Mouse (Mus musculus) kidney, adult 10 weeks (tissue): ENCODE results near the gene Dhx16. TPM values are rescaled to one million over a fixed set of nuclear protein-coding genes. Genes with fewer than 3 reads are reported as not detected.

Experiments
- polyA plus RNA-seq: library from polyadenylated mRNA; stranded (reverse); fragments of 350-450 nt; fragmentation: Illumina TruSeq; extraction: RNeasy Lipid Tissue Mini Kit (QIAGEN cat#74804); gene quantifications from one replicate; pipeline ENCODE4 v1.2.3, GENCODE M21; 2014; ENCODE audit warnings: low read depth, low replicate concordance

Gene Dhx16
- 21.8 TPM for polyA plus RNA-seq

GRCm38 (mm10) chr17:35879245-35880057 is at the start of gene Dhx16:
Dhx16 (plus strand) TSS chr17:35879819.

GRCm38 (mm10) chr17:35838122-35838544 is 41.5 kb upstream of the Dhx16 start, which contains the start of gene Tubb5:
Tubb5 (minus strand) TSS chr17:35838306.

DNA sequence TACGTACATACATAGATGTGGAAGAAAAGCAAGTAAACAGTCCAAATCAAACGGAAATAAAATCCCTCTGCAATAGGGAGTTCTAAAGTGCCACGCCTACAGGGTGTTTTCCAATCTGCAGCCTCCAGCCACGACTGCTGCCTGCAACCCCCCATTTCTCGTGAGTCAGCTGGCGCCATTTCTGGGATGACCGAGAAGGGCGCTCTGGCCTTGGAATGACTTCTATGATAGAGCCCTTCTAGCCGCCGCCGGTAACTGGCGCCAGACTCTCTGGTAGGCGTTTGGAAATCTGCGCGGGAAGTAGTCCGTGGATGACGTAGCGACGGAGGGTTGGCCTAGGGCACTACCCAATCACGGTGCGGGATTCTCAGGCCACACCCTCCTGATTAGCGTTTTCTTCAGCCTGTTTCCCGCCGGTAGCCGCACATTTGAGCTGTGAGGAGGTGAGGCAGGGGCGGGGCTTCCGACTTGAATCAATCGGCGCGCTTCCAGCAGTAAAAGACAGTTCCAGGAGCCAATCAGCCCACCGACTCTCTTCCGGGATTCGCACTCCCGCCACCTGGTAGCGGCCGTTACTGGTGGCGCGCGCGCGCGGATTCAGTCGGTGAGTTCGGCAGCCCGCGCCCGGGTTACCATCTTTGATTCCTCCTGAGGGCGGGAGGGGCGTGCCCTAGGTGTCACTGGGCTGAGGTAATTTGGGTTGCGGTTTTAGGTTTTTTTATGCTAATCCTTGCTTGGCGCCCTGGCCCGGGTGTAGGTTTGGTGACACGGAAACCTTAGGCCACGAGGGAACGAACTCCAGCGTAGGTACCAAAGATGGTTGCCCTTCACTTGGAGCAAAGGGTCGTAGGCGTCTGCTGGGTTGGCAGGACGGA is 38.3 kb upstream of the Dhx16 start, which contains the start of gene Mdc1:
TSS of gene Mdc1 (plus strand) at position 440 of the 875 bp plus-strand sequence.

DNA sequence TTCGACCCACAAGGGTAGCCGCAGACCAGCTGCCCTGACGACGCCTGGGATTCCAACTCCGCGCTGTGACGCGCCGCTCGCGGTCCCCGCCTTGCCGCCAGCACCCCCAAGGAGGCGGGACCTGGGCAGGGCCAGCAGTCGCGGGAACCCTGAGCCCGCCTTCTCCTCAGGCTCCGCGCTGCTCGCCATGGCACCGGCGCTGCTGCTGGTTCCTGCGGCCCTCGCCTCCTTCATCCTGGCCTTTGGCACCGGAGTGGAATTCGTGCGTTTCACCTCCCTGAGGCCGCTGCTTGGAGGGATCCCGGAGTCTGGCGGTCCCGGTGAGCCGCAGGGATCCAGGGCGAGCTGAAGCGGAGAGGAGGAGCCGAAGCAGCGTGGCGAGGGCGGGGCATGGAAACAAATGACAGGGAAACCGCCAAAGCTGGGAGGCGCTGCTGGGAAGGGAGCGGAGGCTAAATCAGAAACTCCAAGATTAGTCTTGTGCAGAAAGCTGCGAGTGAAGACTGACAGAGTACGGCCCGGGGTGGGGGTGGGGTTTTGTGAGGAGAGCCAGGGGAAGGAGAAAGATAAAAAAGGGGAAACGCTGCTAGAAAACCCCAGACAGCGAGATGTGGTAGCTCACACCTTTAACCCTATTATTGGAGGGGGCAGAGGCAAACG is 18.3 kb upstream of the Dhx16 start, which contains the start of gene Nrm:
TSS of gene Nrm (plus strand) at position 121 of the 660 bp plus-strand sequence.

GRCm38 (mm10) chr17:35865481-35866280 is 13.9 kb upstream of the Dhx16 start, which contains the start of gene Ppp1r18:
Ppp1r18 (plus strand) TSS chr17:35865593.

DNA sequence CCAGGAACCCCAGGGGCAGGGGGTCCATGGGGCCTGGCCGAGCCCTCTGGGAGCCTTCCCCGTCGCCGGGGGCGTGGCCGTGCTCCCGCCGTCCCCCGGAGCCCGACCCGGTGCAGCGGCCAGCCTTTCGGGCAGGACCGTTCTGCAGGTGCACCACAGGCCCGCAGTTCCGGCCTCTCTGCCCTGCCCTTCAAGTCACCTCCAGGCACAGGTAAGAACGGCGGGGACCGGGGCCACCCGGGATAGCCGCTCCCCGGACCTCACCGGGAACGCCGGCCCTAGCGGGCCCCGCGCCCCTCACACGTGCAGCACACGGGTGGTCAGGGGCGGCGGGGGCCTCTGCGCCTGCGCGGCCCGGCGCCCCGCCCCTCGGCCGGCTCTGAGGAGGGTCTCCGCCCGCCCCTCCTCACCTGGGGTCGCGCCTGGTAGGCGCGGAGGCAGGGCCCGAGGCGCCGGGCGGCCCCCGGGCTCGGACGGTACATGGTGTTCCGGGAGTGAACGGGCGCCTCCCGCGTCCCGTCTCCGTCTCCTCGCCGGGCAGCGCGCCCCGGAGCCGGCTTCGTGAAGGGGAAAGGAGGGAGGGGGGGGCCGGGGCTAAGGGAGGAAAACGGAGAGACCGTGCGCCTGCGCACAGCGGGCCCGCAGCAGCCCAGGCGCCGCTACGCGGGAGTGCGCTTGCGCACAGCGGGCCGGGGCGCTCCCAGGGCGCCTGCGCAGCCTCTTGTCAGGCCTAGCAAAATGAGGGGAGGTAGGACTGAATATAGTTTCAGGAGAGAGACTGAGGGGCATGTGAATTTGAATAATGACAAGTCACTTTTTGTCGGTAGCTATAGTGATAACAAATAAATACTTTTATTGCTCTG is 17.4 kb downstream of the Dhx16 start, which contains the start of gene 2310061I04Rik:
TSS of gene 2310061I04Rik (minus strand) at position 651 of the 863 bp plus-strand sequence.

DNA sequence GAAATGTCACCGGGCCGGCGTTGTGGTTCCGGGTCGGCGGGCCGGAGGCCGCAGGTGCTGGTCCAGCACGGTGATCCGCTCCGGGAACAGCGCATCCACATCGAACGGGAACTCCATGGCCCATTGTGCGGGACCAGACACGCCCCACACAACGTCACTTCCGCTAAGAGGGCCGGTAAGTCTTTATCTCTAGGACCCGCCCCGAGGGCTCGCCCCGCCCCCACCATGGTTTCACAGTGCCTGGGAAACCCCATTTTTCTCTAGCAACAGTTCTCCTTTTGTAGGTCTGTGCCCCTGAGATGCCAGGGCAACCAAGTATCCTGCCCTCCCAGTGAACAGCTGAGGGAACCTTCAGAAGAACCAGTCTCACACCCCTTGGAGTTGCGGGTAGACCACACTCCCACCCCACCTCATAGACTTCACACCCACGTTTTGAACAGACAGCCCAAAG is 30.3 kb downstream of the Dhx16 start, which contains the start of gene Atat1:
TSS of gene Atat1 (minus strand) at position 157 of the 451 bp plus-strand sequence.

DNA sequence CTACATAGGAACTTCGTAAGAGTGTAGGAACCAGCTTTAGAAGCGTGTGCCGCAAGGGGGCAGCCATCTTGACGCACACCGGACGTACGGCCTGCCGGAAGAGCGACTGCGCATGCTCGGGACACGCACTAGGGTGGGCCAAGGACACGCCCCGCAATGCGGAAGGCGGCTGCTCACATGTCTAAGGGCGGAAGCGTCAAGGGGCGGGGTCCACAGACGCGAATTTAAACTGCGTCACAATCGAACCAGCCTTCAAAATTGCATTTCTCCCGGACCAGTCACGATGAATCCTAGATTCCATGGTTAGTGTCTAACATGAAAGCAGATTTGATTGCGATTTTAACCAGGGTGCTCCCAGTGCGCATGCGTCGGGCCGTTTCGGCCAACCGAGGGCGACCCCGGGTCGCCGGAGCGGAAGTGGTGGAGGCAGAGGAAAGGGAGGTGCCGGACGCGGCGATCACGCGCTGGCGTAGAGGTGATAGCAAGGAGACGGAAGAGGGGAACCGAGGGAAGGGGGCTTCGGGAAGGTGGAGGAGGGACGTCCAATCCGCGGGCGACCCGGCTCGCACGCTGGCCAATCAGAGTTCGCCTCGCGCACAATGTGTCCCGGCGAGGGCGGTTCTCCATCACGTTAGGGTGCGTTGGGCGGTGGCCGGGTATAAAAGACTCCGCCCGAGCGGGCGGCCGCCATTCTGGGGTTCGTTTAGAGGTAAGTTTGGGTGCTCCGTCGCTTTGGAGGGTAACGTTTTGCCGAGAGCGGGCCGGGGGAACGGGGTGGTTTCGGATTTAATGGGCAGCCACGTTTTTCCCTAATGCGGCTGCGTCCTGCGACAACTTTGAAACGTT is 36.9 kb downstream of the Dhx16 start, which contains the start of the genes Mrps18b and Ppp1r10:
TSS of gene Mrps18b (minus strand) at position 93 of the 846 bp plus-strand sequence.
TSS of gene Ppp1r10 (plus strand) at position 138 of the 846 bp plus-strand sequence.

Other genes starting within 250 kb of the Dhx16 start
- gene Mucl3, start 236.1 kb upstream of the Dhx16 start, polyA plus RNA-seq = not detected
- gene Vars2, start 212.2 kb upstream of the Dhx16 start, polyA plus RNA-seq = 1.1 TPM
- 1.7 TPM for gene Gtf2h4, start 206.1 kb upstream of the Dhx16 start, polyA plus RNA-seq
- gene Ddr1, start 175.2 kb upstream of the Dhx16 start, polyA plus RNA-seq = 7.2 TPM
- gene Ier3, start 58.1 kb upstream of the Dhx16 start, polyA plus RNA-seq = 13.7 TPM
- 7.4 TPM for gene Flot1, start 56.6 kb upstream of the Dhx16 start, polyA plus RNA-seq
- 11.5 TPM for gene Tubb5, start 41.5 kb upstream of the Dhx16 start, polyA plus RNA-seq
- 7.1 TPM for gene Mdc1, start 38.3 kb upstream of the Dhx16 start, polyA plus RNA-seq
- gene Nrm, start 18.5 kb upstream of the Dhx16 start, polyA plus RNA-seq = 0.32 TPM
- 0.49 TPM for gene Ppp1r18, start 14.2 kb upstream of the Dhx16 start, polyA plus RNA-seq
- gene 2310061I04Rik, start 17.6 kb downstream of the Dhx16 start, polyA plus RNA-seq = 38.4 TPM
- gene Atat1, start 30.3 kb downstream of the Dhx16 start, polyA plus RNA-seq = 7.0 TPM
- 17.0 TPM for gene Mrps18b, start 36.6 kb downstream of the Dhx16 start, polyA plus RNA-seq
- gene Ppp1r10, start 36.6 kb downstream of the Dhx16 start, polyA plus RNA-seq = 28.8 TPM
- 35.2 TPM for gene Abcf1, start 89.9 kb downstream of the Dhx16 start, polyA plus RNA-seq
- gene Gnl1, start 100.0 kb downstream of the Dhx16 start, polyA plus RNA-seq = 1.0 TPM
- 1.6 TPM for gene Prr3, start 100.4 kb downstream of the Dhx16 start, polyA plus RNA-seq
- gene H2-T24, start 140.7 kb downstream of the Dhx16 start, polyA plus RNA-seq = 4.6 TPM
- 6.1 TPM for gene H2-T23, start 153.0 kb downstream of the Dhx16 start, polyA plus RNA-seq
- 17.7 TPM for gene H2-T22, start 162.9 kb downstream of the Dhx16 start, polyA plus RNA-seq
- gene Gm6034, start 163.1 kb downstream of the Dhx16 start, polyA plus RNA-seq = not detected
- gene Gm11127, start 178.6 kb downstream of the Dhx16 start, polyA plus RNA-seq = 0.89 TPM
- gene Gm19684, start 241.9 kb downstream of the Dhx16 start, polyA plus RNA-seq = not detected
- gene Gm7030, start 249.6 kb downstream of the Dhx16 start, polyA plus RNA-seq = not detected